Mouse (Mus musculus): ENCODE data around the gene Cbx7. TPM values are rescaled to one million over a fixed set of nuclear protein-coding genes. Genes with fewer than 3 reads are reported as not detected.

The Cbx7 gene
- polyA plus RNA-seq, 1 experiment from 2014 or later, result 4.5 TPM

- no peak overlapping the region for H3K4me2 ChIP-seq (replicated peaks; ENCODE audit: low read depth, low read length)
- DNase-seq (ENCODE audit: low spot score) (peak; percentile 63), ATAC-seq (peak; percentile 27)
- peak overlapping the region; percentile 81; the same call in 1 of the 2 replicates for H3K27ac ChIP-seq (ENCODE audit: low read length)
- 63% methylated on average over 7 of the region's 7 CpGs for WGBS
- no peak overlapping the region for H3K9ac ChIP-seq (replicated peaks; ENCODE audit: low read depth)
- H3K27me3 ChIP-seq (replicated peaks; ENCODE audit: insufficient read depth, low read length), result no peaks in the 10 kb centered on the region
- no peaks in the 10 kb centered on the region for H3K9me3 ChIP-seq (ENCODE audit: low read length)
- H3K36me3 ChIP-seq (ENCODE audit: insufficient read depth, low read length), result no peaks in the 10 kb centered on the region
- H3K4me3 ChIP-seq (ENCODE audit: low read depth, low read length), result no peak overlapping the region
- peaks cover 13% of the 10 kb centered on the region for H3K4me1 ChIP-seq (ENCODE audit: insufficient read depth, low read depth, low read length)
- TF ChIP-seq EP300 (IDR thresholded peaks at IDR 0.05) (peak; percentile 51; the same call in 1 of the 2 replicates), CTCF (IDR thresholded peaks at IDR 0.05) (peak; percentile 20; the same call in 1 of the 2 replicates)
Measured at GRCm38 (mm10) chr15:79953470-79953869, 17.4 kb downstream of the Cbx7 start.

GRCm38 (mm10) chr15:79952504-79953231, 18.3 kb downstream of the Cbx7 start:
- Histone ChIP-seq H3K27ac (ENCODE audit: low read length) (peak overlapping the region; percentile 81), H3K36me3 (ENCODE audit: insufficient read depth, low read length) (no peaks in the 10 kb centered on the region), H3K4me3 (ENCODE audit: low read depth, low read length) (no peak overlapping the region), H3K9ac (replicated peaks; ENCODE audit: low read depth) (no peak overlapping the region), H3K27me3 (replicated peaks; ENCODE audit: insufficient read depth, low read length) (no peaks in the 10 kb centered on the region), H3K4me1 (ENCODE audit: insufficient read depth, low read depth, low read length) (peaks cover 13% of the 10 kb centered on the region), H3K4me2 (replicated peaks; ENCODE audit: low read depth, low read length) (no peak overlapping the region), H3K9me3 (ENCODE audit: low read length) (no peaks in the 10 kb centered on the region)
- peak; percentile 50 for ATAC-seq
- 25% methylated on average over 11 of the region's 11 CpGs for WGBS
- TF ChIP-seq CTCF (IDR thresholded peaks at IDR 0.05) (no peak), EP300 (IDR thresholded peaks at IDR 0.05) (peak; percentile 58; the same call in 1 of the 2 replicates)
- peak; percentile 69 for DNase-seq (ENCODE audit: low spot score)

GRCm38 (mm10) chr15:79951730-79952503, 19.0 kb downstream of the Cbx7 start:
- no peaks in the 10 kb centered on the region for H3K36me3 ChIP-seq (ENCODE audit: insufficient read depth, low read length)
- 0 out of 2 replicates have a peak overlapping the region, but pooled peaks have one; percentile 30 for H3K4me2 ChIP-seq (replicated peaks; ENCODE audit: low read depth, low read length)
- H3K9me3 ChIP-seq (ENCODE audit: low read length), result no peaks in the 10 kb centered on the region
- peak; percentile 89 for TF ChIP-seq EP300 (IDR thresholded peaks at IDR 0.05)
- no peak; the same call in 1 of the 2 replicates for TF ChIP-seq CTCF (IDR thresholded peaks at IDR 0.05)
- peak; percentile 45 for ATAC-seq
- no peak overlapping the region for H3K4me3 ChIP-seq (ENCODE audit: low read depth, low read length)
- H3K27ac ChIP-seq (ENCODE audit: low read length), result peak overlapping the region; percentile 81
- H3K9ac ChIP-seq (replicated peaks; ENCODE audit: low read depth), result no peak overlapping the region
- H3K27me3 ChIP-seq (replicated peaks; ENCODE audit: insufficient read depth, low read length), result no peaks in the 10 kb centered on the region
- H3K4me1 ChIP-seq (ENCODE audit: insufficient read depth, low read depth, low read length), result peaks cover 13% of the 10 kb centered on the region
- WGBS, result 21% methylated on average over 14 of the region's 14 CpGs
- DNase-seq (ENCODE audit: low spot score), result peak; percentile 80

- Histone ChIP-seq H3K4me2 (replicated peaks; ENCODE audit: low read depth, low read length) (no peak overlapping the region), H3K4me3 (ENCODE audit: low read depth, low read length) (no peak overlapping the region), H3K9me3 (ENCODE audit: low read length) (no peaks in the 10 kb centered on the region), H3K4me1 (ENCODE audit: insufficient read depth, low read depth, low read length) (peaks cover 13% of the 10 kb centered on the region), H3K36me3 (ENCODE audit: insufficient read depth, low read length) (no peaks in the 10 kb centered on the region), H3K27ac (ENCODE audit: low read length) (peak overlapping the region; percentile 81), H3K9ac (replicated peaks; ENCODE audit: low read depth) (no peak overlapping the region), H3K27me3 (replicated peaks; ENCODE audit: insufficient read depth, low read length) (no peaks in the 10 kb centered on the region)
- DNase-seq (ENCODE audit: low spot score) (no peak), ATAC-seq (no peak)
- TF ChIP-seq EP300 (IDR thresholded peaks at IDR 0.05), result no peak
- TF ChIP-seq CTCF (IDR thresholded peaks at IDR 0.05), result no peak
- WGBS, result 56% methylated on average over 6 of the region's 6 CpGs
Measured at GRCm38 (mm10) chr15:79951226-79951625, 19.7 kb downstream of the Cbx7 start.

GRCm38 (mm10) chr15:79950250-79951025, 20.5 kb downstream of the Cbx7 start:
- peaks cover 13% of the 10 kb centered on the region for H3K4me1 ChIP-seq (ENCODE audit: insufficient read depth, low read depth, low read length)
- peak overlapping the region; percentile 8; the same call in 1 of the 2 replicates for H3K4me3 ChIP-seq (ENCODE audit: low read depth, low read length)
- H3K36me3 ChIP-seq (ENCODE audit: insufficient read depth, low read length), result no peaks in the 10 kb centered on the region
- H3K27me3 ChIP-seq (replicated peaks; ENCODE audit: insufficient read depth, low read length), result no peaks in the 10 kb centered on the region
- H3K27ac ChIP-seq (ENCODE audit: low read length), result peak overlapping the region; percentile 81
- peak overlapping the region; percentile 50 for H3K4me2 ChIP-seq (replicated peaks; ENCODE audit: low read depth, low read length)
- TF ChIP-seq CTCF (IDR thresholded peaks at IDR 0.05) (peak; percentile 85), EP300 (IDR thresholded peaks at IDR 0.05) (peak; percentile 80)
- peak overlapping the region; percentile 4; the same call in 1 of the 2 replicates for H3K9ac ChIP-seq (replicated peaks; ENCODE audit: low read depth)
- ATAC-seq, result peak; percentile 49
- peak; percentile 78 for DNase-seq (ENCODE audit: low spot score)
- no peaks in the 10 kb centered on the region for H3K9me3 ChIP-seq (ENCODE audit: low read length)
- 3% methylated on average over 24 of the region's 24 CpGs for WGBS

Measured in lung, postnatal 0 days (tissue).